Mouse (Mus musculus) C3H10T1/2 (cell line): ENCODE results near the gene Kcns3. TPM values are rescaled to one million over a fixed set of nuclear protein-coding genes. Genes with fewer than 3 reads are reported as not detected.

ENCODE experiments used
- polyA plus RNA-seq, 2 experiments: library from polyadenylated mRNA; unstranded; fragments of >200 nt; fragmentation: generic; extraction: Trizol; gene quantifications; one replicate each; pipeline ENCODE4 v1.2.1; 2012; ENCODE audit warnings: missing spikeins in 2 of 2

Gene Kcns3
- polyA plus RNA-seq: not detected

DNA sequence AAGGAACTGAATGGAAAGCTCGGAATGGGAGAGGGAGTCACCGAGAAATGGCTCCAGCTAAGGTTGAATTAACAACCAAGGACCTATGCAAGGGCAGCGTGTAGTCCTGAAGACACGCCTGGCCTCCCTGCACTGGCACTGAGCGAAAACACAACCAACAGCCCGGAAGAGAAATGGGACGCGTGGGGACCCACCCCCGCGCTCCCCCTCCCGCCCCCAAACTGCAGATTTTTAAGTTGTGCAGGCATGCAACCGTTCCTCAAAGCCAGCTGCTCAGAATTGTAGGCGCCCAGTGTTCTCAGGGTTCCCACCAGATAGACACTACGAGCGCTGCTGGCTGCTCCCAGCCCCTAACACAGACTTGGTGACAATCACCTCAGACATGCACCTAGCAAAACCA lies at the start of gene Kcns3:
Gene Kcns3, minus strand, starts transcription at position 42 of the 400 bp plus-strand sequence.

Other genes starting within 250 kb of the Kcns3 start
- not detected for gene Msgn1, start 57.9 kb upstream of the Kcns3 start, polyA plus RNA-seq
- gene Gen1, start 114.7 kb upstream of the Kcns3 start, polyA plus RNA-seq: 1 to 10 TPM in 1 of 2 experiments, under 1 TPM in 1; 0.59 to 1.9 TPM
- 1 to 10 TPM; 1.1 to 8.0 TPM for gene Smc6, start 114.8 kb upstream of the Kcns3 start, polyA plus RNA-seq